Mouse (Mus musculus) bone marrow macrophage, adult 2 months (primary cell): ENCODE results near the gene Chchd10. TPM values are rescaled to one million over a fixed set of nuclear protein-coding genes. Genes with fewer than 3 reads are reported as not detected.

Source experiments
- H3K27ac ChIP-seq: 2 replicates; pipeline ENCODE4 v1.5.1; 2012; ENCODE audit warnings: low read depth, low read length; ENCODE audit not compliant: insufficient read depth
- H3K4me1 ChIP-seq: 2 replicates; pipeline ENCODE4 v1.6.1; 2012; ENCODE audit warnings: low read length; ENCODE audit not compliant: control insufficient read depth, insufficient read depth
- H3K4me3 ChIP-seq: 2 replicates; pipeline ENCODE4 v1.5.1; 2012; ENCODE audit warnings: mild to moderate bottlenecking, low read length, moderate library complexity; ENCODE audit not compliant: insufficient read depth
- CTCF ChIP-seq: IDR thresholded peaks from 2 replicates; pipeline ENCODE4 v1.5.1; 2012; ENCODE audit warnings: low read depth, mild to moderate bottlenecking, low read length, moderate library complexity
- POLR2A ChIP-seq: IDR thresholded peaks from 2 replicates; pipeline ENCODE4 v1.6.1; 2012; ENCODE audit warnings: mild to moderate bottlenecking, low read depth, low read length, borderline replicate concordance
- polyA plus RNA-seq: library from polyadenylated mRNA; stranded (reverse); fragments of >200 nt; gene quantifications from 2 replicates; pipeline ENCODE4 v1.2.4, GENCODE M21; 2012; ENCODE audit not compliant: missing spikeins, insufficient read depth, insufficient read length

Chchd10 gene
- polyA plus RNA-seq, 1 experiment = 19.3 TPM

- Histone ChIP-seq H3K27ac (no peak overlapping the region), H3K4me1 (peaks cover 11% of the 10 kb centered on the region), H3K4me3 (no peak overlapping the region)
- TF ChIP-seq CTCF = no peak
- no peak for TF ChIP-seq POLR2A
These were observed 6.7 kb downstream of the Chchd10 start for GRCm38 (mm10) chr10:75939481-75940234.

GRCm38 (mm10) chr10:75940520-75940919 lies 7.6 kb downstream of the Chchd10 start, which contains the start of gene Gm867:
Gm867 (minus strand) TSS chr10:75940672.
- H3K4me1 ChIP-seq = peaks cover 10% of the 10 kb centered on the region
- TF ChIP-seq POLR2A = no peak
- no peak for TF ChIP-seq CTCF
- no peak within 1 kb of the TSS for H3K4me3 ChIP-seq
- H3K27ac ChIP-seq = no peak within 1 kb of the TSS

DNA sequence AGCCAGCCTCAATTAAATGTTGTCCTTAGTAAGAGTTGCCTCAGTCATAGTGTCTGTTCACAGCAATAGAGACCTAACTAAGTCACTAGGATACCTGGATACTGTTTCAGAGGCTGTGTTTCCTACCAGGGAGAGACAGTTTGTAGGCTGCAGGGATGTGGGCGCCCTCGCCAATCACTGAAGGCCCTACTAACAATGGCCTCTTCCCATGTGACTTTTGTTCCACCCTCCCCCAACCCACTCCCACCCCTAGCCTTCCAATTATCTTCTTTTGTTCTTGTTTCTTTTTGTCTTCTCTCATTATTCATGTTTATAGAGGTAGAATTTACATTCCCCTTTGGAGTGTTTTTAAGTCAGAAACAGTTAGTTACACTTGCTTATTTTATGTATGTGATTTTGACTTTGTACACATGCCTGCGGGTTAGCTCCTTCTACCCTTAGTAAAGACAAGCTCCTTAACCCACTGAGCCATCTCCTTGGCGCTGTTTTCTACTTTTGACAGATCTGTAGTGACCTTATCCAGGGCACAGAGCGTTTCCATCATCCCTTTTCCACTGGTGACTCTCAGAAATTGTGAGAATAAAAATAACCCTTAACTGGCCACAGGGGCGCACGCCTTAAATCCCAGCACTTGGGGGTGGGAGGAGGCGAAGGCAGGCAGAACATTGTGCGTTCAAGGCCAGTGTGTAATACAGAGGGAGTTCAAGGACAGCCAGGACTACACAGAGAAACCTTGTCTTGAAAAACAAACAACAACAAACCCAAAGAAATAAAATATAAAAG lies 8.3 kb downstream of the Chchd10 start:
- no peak overlapping the region for H3K4me3 ChIP-seq
- H3K4me1 ChIP-seq = peaks cover 8% of the 10 kb centered on the region
- no peak for TF ChIP-seq POLR2A
- TF ChIP-seq CTCF = no peak
- no peak overlapping the region for H3K27ac ChIP-seq

- no peak within 1 kb of the TSS for H3K4me3 ChIP-seq
These were observed 10.0 kb downstream of the Chchd10 start, which contains the start of gene Vpreb3 for GRCm38 (mm10) chr10:75942736-75943477. Vpreb3 (plus strand) TSS chr10:75943057.

DNA sequence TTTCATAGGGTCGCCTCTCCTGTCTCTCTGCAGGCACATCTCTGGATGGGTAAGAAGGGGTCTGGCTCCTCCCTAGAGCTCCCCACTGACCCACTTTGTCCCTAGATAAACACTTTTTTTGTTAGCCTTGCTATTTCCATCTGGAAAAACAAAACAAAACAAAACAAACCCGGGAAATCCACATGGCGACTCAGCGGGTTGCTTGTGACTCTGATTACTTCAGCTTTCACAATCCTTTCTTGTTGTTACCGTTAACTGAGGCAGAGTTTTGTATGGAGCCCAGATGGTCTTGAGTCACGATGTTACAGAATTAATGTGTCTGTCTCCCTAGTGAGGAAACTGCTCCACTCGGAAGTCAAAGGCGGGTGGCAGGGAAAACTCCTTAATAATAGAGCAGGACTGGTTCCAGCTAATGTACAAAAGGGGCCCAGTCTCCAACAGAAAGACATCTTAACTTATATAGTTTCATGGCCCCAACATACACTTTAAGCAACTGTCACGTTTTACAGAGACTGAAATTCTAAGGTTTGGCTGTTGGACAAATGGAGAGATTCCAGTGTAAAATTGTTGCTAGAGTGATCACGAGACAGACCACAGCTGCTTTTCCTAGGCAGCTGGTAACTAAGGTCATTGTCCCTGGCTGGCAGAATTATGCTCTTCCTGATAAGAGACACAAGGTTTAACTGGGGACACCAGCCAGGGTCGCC lies 11.3 kb downstream of the Chchd10 start:
- Histone ChIP-seq H3K27ac (no peak overlapping the region), H3K4me3 (no peak overlapping the region), H3K4me1 (peaks cover 8% of the 10 kb centered on the region)
- TF ChIP-seq POLR2A (no peak), CTCF (no peak)

More at GRCm38 (mm10) chr10:75942736-75943477, 10.0 kb downstream of the Chchd10 start, which contains the start of gene Vpreb3:
- Histone ChIP-seq H3K4me1 (peaks cover 8% of the 10 kb centered on the region), H3K27ac (no peak within 1 kb of the TSS)
- TF ChIP-seq CTCF (no peak), POLR2A (no peak)

GRCm38 (mm10) chr10:75945213-75945612 lies 12.3 kb downstream of the Chchd10 start:
- H3K27ac ChIP-seq = no peak overlapping the region
- H3K4me1 ChIP-seq = peaks cover 8% of the 10 kb centered on the region
- no peak overlapping the region for H3K4me3 ChIP-seq
- TF ChIP-seq POLR2A (no peak), CTCF (no peak)

- no peak overlapping the region for H3K4me3 ChIP-seq
- TF ChIP-seq POLR2A (no peak), CTCF (no peak)
- H3K4me1 ChIP-seq = peaks cover 8% of the 10 kb centered on the region
- H3K27ac ChIP-seq = no peak overlapping the region
These were observed 13.0 kb downstream of the Chchd10 start for GRCm38 (mm10) chr10:75945896-75946295.

GRCm38 (mm10) chr10:75948079-75948478 lies 15.1 kb downstream of the Chchd10 start:
- Histone ChIP-seq H3K4me1 (peaks cover 11% of the 10 kb centered on the region), H3K4me3 (no peak overlapping the region), H3K27ac (no peak overlapping the region)
- TF ChIP-seq CTCF = no peak
- no peak for TF ChIP-seq POLR2A
